Mouse (Mus musculus) neutrophil, adult 5-6 weeks (primary cell): Measurements from ENCODE around the gene Psph. TPM values are rescaled to one million over a fixed set of nuclear protein-coding genes. Genes with fewer than 3 reads are reported as not detected.
"Not testable (repeated sequence)": the region's sequence is repeated elsewhere in the genome, so short reads cannot be mapped to it uniquely, and the experiment has no call there.

Experiments used
- ATAC-seq: fragments of 151-379, 151-347 bp; 2 replicates; pipeline ENCODE4 v1.8.0; 2017; ENCODE audit warnings: mild to moderate bottlenecking, moderate TSS enrichment; ENCODE audit not compliant: insufficient number of reproducible peaks, poor library complexity, low FRiP score, severe bottlenecking; ENCODE audit errors: extremely low read depth
- total RNA-seq: library from RNA; stranded (forward); fragments of 200-1000 nt; gene quantifications from 2 replicates; pipeline ENCODE4 v1.2.3, GENCODE M21; 2017

Psph gene
- 8.3 and 11.2 TPM in 2 replicates for total RNA-seq

- peak; percentile 93 for ATAC-seq
These were observed at the start of gene Psph for GRCm38 (mm10) chr5:129786818-129787790. Gene Psph, minus strand, starts transcription at chr5:129787449.

GRCm38 (mm10) chr5:129790591-129790990 is 3.3 kb upstream of the Psph start:
- not testable (repeated sequence) for ATAC-seq

GRCm38 (mm10) chr5:129787818-129788593 is 757 bp upstream of the Psph start:
- no peak for ATAC-seq

- ATAC-seq, result no peak
These were observed 1.1 kb downstream of the Psph start for GRCm38 (mm10) chr5:129786161-129786560.

- no peak for ATAC-seq
These were observed 1.9 kb downstream of the Psph start for GRCm38 (mm10) chr5:129785235-129785870.

GRCm38 (mm10) chr5:129782211-129782610 is 5.0 kb downstream of the Psph start:
- no peak for ATAC-seq

GRCm38 (mm10) chr5:129780131-129780530 is 7.1 kb downstream of the Psph start:
- ATAC-seq, result no peak

GRCm38 (mm10) chr5:129778996-129779716 is 8.1 kb downstream of the Psph start:
- peak; percentile 33; the same call in 1 of the 2 replicates for ATAC-seq

GRCm38 (mm10) chr5:129778348-129778995 is 8.8 kb downstream of the Psph start:
- ATAC-seq, result no peak

GRCm38 (mm10) chr5:129774661-129775060 is 12.6 kb downstream of the Psph start:
- ATAC-seq, result no peak

GRCm38 (mm10) chr5:129773330-129773729 is 13.9 kb downstream of the Psph start:
- not testable (repeated sequence) for ATAC-seq

GRCm38 (mm10) chr5:129772433-129772832 is 14.8 kb downstream of the Psph start:
- ATAC-seq, result no peak

- no peak for ATAC-seq
These were observed 16.6 kb downstream of the Psph start for GRCm38 (mm10) chr5:129770443-129771355.

GRCm38 (mm10) chr5:129761865-129762540 is 25.2 kb downstream of the Psph start:
- ATAC-seq, result no peak

GRCm38 (mm10) chr5:129759929-129760480 is 27.2 kb downstream of the Psph start:
- ATAC-seq, result no peak

- ATAC-seq, result no peak
These were observed 30.4 kb downstream of the Psph start for GRCm38 (mm10) chr5:129756886-129757285.
